Mouse (Mus musculus) layer of hippocampus, adult 11-12 months (tissue): ENCODE results near the gene Olfr585.

Source experiments
- DNase-seq: peaks from one replicate; pipeline ENCODE4 v3.0.0; 2022; ENCODE audit warnings: low spot score

The Olfr585 gene

DNA sequence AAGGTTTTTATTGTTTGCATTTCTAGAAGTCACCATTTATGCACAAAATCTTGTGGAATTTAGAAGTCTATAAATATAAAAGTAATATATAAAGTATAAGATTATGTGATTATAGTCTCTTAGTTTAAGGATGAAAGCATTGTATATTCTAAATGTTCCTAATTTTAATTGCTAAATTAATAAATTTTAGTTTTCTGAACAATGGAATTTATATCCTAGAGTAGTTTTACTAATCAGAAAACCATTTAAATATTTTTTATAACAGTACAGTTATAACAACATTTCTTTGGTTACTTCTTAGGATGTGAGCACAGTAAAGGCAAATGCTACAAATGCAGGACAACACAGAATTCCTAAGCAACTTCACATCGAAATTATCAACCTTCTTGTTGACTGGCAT is at the start of gene Olfr585:
Gene Olfr585 (plus strand): TSS at position 301 of the 400 bp plus-strand sequence.
- no peak for DNase-seq

DNA sequence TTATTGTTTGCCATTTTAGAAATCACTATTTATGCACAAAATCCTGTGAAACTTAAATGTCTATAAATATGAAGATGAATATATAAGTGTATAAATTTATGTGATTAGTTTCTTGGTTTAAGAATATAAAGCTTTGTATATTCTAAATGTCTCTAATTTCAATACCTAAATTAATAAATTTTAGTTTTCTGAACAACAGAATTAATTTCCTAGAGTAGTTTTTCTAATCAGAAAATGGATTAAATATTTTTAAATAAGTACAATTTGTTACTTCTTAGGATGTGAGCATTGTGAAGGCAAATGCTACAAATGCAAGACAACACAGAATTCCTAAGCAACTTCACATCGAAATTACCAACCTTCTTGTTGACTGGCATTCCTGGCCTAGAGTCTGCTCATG is 46.5 kb upstream of the Olfr585 start, which contains the start of gene Olfr583:
Gene Olfr583 (plus strand): TSS at position 301 of the 400 bp plus-strand sequence.
- no peak for DNase-seq

DNA sequence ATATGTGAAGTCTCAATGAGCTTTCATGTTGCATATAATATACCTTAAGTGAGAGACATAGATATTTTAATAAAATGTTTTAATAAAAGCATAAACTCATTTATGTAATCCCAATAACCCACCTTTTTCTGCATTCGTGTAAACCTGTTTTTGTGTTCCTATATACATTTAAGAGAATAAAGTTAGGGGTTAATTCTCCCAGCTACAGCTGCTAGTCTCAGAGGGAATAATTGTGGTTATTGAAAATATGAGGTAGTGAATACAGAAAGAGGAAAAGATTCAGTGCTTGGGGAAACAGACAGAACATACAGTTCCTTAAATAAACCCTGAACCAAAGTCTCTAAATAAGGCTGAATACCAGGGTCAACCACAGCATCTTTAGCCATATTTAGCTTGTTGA is 15.9 kb upstream of the Olfr585 start, which contains the start of gene Olfr584:
Gene Olfr584 (plus strand): TSS at position 301 of the 400 bp plus-strand sequence.
- no peak for DNase-seq

DNA sequence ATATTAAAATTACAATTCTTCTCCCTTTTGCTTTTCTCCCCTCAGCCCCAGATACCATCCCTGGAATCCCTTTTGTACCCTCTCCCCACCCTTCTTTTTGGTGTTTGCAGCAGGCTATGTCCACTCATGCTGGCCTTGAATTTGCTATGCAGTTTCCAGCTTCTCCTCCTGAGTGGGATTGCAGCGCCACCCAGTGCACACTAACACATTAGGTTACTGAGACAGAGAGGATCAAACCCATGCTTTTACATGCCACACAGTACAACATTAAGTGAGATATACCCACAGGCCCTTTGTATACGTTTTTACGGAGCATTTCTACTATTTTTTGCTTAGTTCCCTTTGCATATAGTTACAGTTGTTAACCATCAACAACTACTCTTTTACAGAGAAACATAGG is 21.9 kb downstream of the Olfr585 start:
- DNase-seq = no peak

DNA sequence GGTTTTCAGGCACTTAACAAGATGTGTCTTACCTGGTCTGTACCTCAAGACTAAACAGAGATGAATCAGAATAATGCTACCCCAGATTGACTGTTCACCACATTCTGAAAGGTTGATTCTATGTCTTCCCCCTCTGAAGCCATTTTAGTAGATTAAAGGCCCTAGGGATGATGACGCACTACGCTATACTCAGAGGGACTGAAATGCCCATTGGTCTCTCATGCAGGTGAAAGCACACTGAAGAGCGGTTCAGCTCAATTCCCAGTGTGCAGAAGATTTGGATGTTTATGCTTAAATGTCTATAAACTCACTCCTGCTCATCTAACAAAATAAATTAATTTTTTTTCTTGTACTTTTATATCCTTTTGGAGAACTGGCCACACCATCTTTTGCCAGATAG is 28.0 kb downstream of the Olfr585 start, which contains the start of gene Olfr586:
Gene Olfr586 (minus strand): TSS at position 101 of the 400 bp plus-strand sequence.
- no peak for DNase-seq

DNA sequence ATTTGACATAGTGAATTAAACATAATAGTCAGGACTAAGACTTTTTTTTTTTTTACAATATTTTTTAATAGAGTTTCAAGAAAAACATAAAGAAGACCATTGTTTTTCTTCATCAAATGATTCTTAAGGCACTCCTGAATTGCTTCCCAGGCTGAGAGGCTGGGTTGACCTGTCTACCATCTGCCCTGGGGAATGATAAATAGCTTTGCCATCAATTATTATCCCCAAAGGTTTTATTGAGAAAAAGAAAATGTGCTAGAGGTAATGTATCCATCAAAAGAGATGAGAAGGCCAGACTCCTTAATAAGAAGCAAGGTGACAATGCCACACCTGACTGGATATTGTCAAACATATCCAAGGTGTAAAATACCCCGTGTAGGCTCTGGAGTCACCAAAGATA is 43.1 kb downstream of the Olfr585 start, which contains the start of gene Olfr588-ps1:
Gene Olfr588-ps1 (plus strand): TSS at position 301 of the 400 bp plus-strand sequence.
- no peak for DNase-seq
